Mouse (Mus musculus) urinary bladder, postnatal 14 days (tissue): ENCODE results near the gene Osmr.
A peak's percentile ranks its signal among the peaks of the same experiment; 100 is the strongest.
"Not testable (repeated sequence)": the region's sequence is repeated elsewhere in the genome, so short reads cannot be mapped to it uniquely, and the experiment has no call there.

ENCODE experiments used
- DNase-seq: peaks from one replicate; pipeline ENCODE4 v3.0.0; 2021; ENCODE audit warnings: low spot score

Osmr gene

DNA sequence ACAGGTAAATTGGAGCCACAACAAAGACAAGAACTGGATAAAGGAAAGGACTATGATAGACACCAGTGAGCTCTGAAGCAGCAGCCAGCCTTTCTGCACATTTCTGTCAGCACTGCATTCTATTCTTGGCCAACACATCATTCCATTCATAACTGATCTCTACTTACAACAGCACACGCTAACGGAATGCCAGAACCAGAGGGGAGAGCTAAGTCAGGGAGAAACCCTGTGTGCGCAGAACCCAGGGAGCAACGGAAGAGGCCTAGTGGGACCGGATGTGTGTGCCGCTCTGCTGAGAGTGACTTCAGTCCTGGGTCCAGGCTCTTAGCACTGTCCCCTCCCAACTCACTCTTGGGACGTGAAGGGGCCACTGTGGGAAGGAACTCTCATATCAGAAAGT is 13.2 kb downstream of the Osmr start:
- DNase-seq, result no peak

DNA sequence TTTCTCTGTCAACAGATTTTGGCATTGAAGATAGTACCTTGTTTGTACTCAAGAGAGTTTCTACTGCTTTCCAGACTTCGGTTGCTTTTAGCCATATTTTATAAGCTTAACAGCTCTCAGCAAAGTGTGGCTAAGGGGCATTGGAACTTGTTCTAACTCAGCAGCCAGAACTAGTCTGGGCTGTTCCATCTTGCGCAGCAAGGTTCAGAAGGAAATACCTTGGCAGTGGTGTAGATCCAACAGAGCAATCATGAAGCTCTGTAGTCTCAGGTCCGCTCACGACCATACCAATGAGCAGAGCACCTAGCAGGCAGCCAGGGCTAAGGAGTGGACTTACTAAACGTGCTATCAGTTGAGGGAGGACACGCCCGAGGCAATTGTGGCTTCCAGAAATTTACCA is 15.0 kb downstream of the Osmr start:
- peak; percentile 52 for DNase-seq

DNA sequence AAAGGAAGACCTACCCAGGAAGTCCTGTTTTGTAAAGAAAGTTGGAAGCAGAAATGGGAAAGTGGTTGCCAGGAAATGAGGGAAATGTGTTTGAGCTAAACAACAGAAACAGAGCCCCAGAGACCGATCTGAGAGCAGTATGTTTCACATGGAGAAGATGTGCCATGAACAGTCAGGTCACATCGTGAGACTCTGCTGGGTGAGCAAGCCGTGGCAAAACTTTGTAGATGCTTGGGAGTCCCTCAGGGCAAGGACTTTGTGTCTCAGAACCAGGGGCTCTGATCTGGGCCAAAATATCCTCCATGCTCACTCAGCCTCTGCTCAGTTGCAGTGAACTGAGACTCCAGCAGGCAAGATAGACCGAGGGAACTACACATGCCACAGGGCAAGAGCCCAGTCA is 15.9 kb downstream of the Osmr start:
- no peak for DNase-seq

GRCm38 (mm10) chr15:6857270-6857905 is 17.4 kb downstream of the Osmr start:
- no peak for DNase-seq

DNA sequence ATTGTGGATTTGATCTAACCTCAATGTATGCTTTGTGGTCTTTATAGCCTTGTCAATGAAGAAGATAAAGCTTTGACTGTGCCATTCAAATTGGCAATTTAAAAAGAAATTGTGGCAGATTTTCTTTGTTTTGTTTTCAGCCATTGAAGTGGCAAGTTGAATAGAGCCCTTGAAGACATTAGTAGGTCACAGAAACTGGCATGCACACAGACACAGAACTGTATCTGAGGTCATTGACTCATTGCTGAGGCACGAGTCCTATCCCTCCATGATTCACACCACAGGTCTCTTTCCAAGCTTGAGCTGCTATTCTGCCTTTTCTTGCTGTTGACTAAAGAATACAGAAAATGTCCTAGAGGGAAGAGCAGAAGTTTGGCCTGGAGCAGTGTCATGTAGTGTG is 24.9 kb downstream of the Osmr start:
- DNase-seq, result no peak

DNA sequence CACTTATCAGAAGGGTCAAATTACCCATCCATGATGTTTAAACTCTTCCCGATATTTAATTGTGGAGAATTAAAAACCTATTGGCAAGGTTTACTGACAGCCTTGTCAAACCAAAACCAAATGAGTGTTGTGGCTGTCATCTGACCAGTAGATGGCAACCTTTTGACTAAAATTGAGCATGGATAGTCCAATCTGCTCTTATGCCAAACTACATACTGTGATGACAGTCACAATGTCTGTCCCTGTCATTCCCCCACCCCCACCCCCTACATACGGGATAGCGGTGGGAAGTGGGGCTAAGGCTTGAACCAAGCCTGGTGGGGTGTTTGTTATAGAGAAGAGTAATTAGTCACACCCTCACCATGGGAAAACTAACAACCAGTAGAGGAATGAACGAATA is 34.6 kb downstream of the Osmr start:
- DNase-seq, result no peak

DNA sequence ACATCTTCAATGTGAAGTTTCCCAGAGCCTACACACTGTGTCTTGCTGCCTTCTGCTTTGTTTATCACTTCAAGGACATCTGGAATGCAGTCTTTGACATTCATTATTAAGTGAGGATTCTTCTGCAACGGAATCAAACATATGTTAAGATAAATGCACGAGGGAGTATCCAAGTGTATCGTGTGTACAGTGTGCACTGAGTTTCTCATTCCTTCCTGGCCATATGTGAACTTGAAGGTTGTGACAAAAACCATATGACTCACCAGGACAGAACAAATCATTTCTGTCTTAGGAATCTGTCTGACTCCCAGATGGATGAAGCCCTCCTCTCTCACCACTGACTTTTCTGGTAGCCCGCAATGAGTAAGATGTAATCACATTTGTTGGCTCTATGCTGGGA is 59.0 kb downstream of the Osmr start:
- DNase-seq, result no peak

DNA sequence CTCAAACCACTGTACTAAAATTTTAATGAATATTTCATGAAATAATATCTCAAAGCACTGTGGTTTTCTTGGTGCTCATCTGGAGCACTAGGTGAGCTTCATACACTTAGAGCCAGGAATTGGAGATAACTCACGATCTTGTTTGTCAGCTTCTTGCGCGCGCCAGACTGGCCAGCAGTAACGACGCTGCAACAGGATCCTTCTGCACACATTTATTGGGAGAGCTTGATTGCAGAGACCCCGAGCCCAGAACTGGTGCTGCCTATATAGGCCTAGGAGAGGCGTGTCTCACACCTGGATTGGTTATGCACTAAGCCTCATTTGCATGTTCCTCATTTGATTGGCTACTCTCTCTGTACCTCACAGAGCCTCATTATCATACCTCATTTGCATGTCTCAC is 73.6 kb downstream of the Osmr start:
- not testable (repeated sequence) for DNase-seq

DNA sequence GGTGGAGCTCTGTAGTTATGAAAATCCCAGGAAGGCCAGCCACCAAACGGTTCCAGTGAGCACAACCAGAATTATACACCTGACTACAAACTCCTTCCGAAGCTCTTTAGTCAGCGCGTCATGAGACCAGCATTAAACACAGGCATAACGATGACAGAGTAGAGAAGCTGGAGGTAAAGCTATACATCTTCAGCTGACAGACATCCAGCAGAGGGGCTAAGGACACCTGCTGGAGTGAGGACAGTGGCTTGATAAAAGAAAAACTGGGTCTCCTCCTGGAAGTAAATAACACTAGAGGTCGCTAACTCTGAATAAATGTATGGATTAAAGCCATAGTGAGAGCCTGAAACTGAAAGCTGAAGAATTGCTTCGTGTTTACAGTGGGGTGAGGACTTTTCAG is 81.9 kb downstream of the Osmr start:
- no peak for DNase-seq

GRCm38 (mm10) chr15:6791648-6792047 is 83.1 kb downstream of the Osmr start:
- DNase-seq, result no peak

- DNase-seq, result no peak
Measured at GRCm38 (mm10) chr15:6790011-6790410, 84.8 kb downstream of the Osmr start.

DNA sequence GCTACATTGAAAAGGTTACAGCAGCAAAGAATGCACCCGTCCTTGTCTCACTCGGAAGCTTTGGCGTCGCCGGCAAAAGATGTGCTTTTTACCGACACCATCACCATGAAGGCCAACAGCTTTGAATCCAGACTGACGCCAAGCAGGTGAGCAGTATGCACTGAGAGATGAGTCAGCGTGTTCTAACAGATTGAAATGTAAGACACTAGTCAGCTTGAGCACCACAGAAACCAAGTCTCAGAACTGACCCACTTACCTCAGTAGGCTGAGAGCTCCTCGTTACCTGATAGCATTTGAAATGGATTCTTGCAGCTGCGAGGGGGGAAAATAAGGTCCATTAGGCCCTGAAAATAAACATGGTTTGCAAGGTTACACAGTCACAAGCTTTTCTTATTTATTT is 87.5 kb downstream of the Osmr start:
- no peak for DNase-seq

GRCm38 (mm10) chr15:6786212-6786611 is 88.6 kb downstream of the Osmr start:
- no peak for DNase-seq

DNA sequence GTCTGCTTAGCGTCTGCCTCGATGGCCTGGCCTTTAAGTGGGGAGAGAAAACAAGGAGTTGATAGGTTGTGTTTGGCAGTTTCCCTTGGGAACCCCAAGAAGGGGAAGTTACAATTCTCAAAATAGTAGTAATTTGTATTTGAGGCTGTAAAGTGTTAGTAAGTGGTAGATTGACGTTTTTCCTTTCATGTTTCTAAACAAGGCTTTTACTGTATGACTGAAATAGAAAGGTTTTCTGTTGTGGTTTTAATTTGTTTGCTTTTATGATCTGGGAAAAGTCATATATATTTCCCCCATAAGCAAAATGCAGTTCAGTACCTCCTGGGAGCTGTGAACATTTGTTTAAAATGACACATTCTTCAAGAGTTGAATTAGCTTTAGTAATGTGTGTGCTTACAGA is 102.5 kb downstream of the Osmr start:
- DNase-seq, result no peak
